Mouse (Mus musculus) adrenal gland, adult 8-10 months (tissue): Measurements from ENCODE around the gene Ripor3. TPM values are rescaled to one million over a fixed set of nuclear protein-coding genes. Genes with fewer than 3 reads are reported as not detected.

Source experiments
- DNase-seq: peaks from one replicate; pipeline ENCODE4 v3.0.0; 2022
- total RNA-seq, 4 experiments: library from RNA; stranded (reverse); gene quantifications; 2 replicates each; pipeline ENCODE4 v1.2.4; 2022

Gene Ripor3
- total RNA-seq, 4 experiments from 2014 or later, result 1.5 to 4.4 (median 3.3) TPM

DNA sequence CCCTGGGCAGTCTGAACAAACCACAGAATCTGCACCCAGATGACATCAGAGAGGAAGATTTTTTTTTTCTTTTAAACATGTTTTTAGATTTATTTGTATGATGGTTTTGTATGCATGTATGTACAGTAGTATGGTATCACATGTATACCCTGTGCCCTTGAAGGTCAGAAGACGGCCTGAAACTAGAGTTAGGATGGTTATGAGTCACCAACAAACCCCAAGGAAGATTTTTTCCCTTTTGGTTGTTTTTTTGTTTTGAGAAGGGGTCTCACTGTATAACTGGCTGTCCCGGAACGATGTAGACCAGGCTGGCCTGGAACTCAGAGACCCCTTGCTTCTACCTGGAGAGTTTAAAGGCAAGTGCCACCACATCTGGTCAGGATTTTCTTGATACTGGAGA, 79.4 kb downstream of the Ripor3 start:
- no peak for DNase-seq

Other genes with a start within 250 kb of the Ripor3 start
- 10 to 100 TPM; 56.1 to 70.3 (median 60.7) TPM for gene Ptpn1, start 78.6 kb downstream of the Ripor3 start, total RNA-seq
- 1 to 10 TPM; 1.9 to 2.8 (median 2.3) TPM for gene Pard6b, start 70.4 kb upstream of the Ripor3 start, total RNA-seq
- gene Adnp, start 196.5 kb upstream of the Ripor3 start, total RNA-seq, result 10 to 100 TPM; 49.1 to 73.9 (median 56.2) TPM
- 10 to 100 TPM; 25.8 to 44.4 (median 34.9) TPM for gene Gm20716, start 219.7 kb upstream of the Ripor3 start, total RNA-seq
- gene Dpm1, start 220.0 kb upstream of the Ripor3 start, total RNA-seq, result 100 to 1,000 TPM; 107 to 133 (median 132) TPM
- gene Mocs3, start 220.0 kb upstream of the Ripor3 start, total RNA-seq, result 10 to 100 TPM; 16.2 to 18.6 (median 17.9) TPM